Mouse (Mus musculus) stomach, embryonic 16.5 days (tissue): ENCODE results near the gene Phldb3. TPM values are rescaled to one million over a fixed set of nuclear protein-coding genes. Genes with fewer than 3 reads are reported as not detected.

Experiments
- ATAC-seq: fragments of 200-750 bp; cut with Nextera tagmentation; 2 replicates; pipeline ENCODE4 v1.8.0; 2017; ENCODE audit warnings: moderate number of reproducible peaks, moderate TSS enrichment; ENCODE audit not compliant: insufficient read depth, low FRiP score
- H3K27ac ChIP-seq: fragments of 300-500 bp; sonication (generic); 2 replicates; pipeline ENCODE4 v1.5.1; 2014; ENCODE audit warnings: low read length
- H3K27me3 ChIP-seq: fragments of 300-500 bp; sonication (generic); 2 replicates; pipeline ENCODE4 v1.6.1; 2014; ENCODE audit warnings: low read length, control low read depth, mixed read lengths; ENCODE audit not compliant: control insufficient read depth, insufficient read depth
- H3K36me3 ChIP-seq: fragments of 300-500 bp; sonication (generic); 2 replicates; pipeline ENCODE4 v1.6.1; 2014; ENCODE audit warnings: low read length; ENCODE audit not compliant: control insufficient read depth, insufficient read depth
- H3K4me1 ChIP-seq: fragments of 300-500 bp; sonication (generic); 2 replicates; pipeline ENCODE4 v1.6.1; 2014; ENCODE audit warnings: low read length, control low read depth, mixed read lengths; ENCODE audit not compliant: control insufficient read depth, insufficient read depth
- H3K4me2 ChIP-seq: fragments of 300-500 bp; sonication (generic); 2 replicates; pipeline ENCODE4 v1.6.1; 2014; ENCODE audit warnings: low read depth, low read length, mixed read lengths
- H3K4me3 ChIP-seq: fragments of 300-500 bp; sonication (generic); replicated peaks from 2 replicates; pipeline ENCODE4 v1.5.1; 2014; ENCODE audit warnings: mild to moderate bottlenecking, low read length
- H3K9ac ChIP-seq: fragments of 300-500 bp; sonication (generic); 2 replicates; pipeline ENCODE4 v1.6.1; 2014; ENCODE audit warnings: low read length
- H3K9me3 ChIP-seq: fragments of 300-500 bp; sonication (generic); replicated peaks from 2 replicates; pipeline ENCODE4 v1.6.1; 2016; ENCODE audit warnings: low read length, control low read depth; ENCODE audit not compliant: control insufficient read depth
- WGBS: fragments of 180-500 bp; shearing (Covaris S2); extraction: QIAGEN DNeasy Blood & Tissue Kit; methylation state at CpG from one replicate; pipeline ENCODE4 v1.1.7; 2014; 5-methylcytosine and 5-hydroxymethylcytosine counted together
- polyA plus RNA-seq: library from polyadenylated mRNA; unstranded; fragments of >200 nt; fragmentation: Nextera tagmentation; extraction: Ambion mirVana; gene quantifications from 2 replicates; pipeline ENCODE4 v1.2.1, GENCODE M21; 2015

Gene Phldb3
- polyA plus RNA-seq, 1 experiment from 2014 or later, result 0.72 TPM

DNA sequence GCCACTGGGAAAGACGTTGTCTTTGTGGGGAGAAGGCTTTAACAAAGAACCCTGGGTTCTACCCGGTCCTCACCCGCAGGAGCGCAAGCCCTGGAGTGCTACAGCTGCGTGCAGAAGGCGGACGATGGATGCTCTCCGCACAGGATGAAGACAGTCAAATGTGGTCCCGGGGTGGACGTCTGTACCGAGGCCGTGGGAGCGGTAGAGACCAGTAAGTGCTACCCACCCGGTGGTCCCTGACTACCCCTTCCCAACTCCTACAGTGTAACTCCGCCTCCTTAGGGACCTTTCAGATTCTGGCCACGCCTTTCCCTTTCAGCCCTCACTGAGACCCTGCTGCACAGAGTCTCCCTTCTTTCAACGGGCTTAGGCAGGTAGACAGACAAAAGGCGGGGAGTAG is 26.5 kb downstream of the Phldb3 start:
- peaks cover 47% of the 10 kb centered on the region for H3K27me3 ChIP-seq
- WGBS, result 3% methylated on average over 18 of the region's 18 CpGs
- H3K9me3 ChIP-seq, result no peaks in the 10 kb centered on the region
- H3K4me3 ChIP-seq, result peak overlapping the region; percentile 48
- peaks cover 8% of the 10 kb centered on the region for H3K4me1 ChIP-seq
- H3K9ac ChIP-seq, result peak overlapping the region; percentile 63
- ATAC-seq, result no peak
- no peak overlapping the region; the same call in 1 of the 2 replicates for H3K27ac ChIP-seq
- H3K4me2 ChIP-seq, result peak overlapping the region; percentile 94
- no peaks in the 10 kb centered on the region for H3K36me3 ChIP-seq

DNA sequence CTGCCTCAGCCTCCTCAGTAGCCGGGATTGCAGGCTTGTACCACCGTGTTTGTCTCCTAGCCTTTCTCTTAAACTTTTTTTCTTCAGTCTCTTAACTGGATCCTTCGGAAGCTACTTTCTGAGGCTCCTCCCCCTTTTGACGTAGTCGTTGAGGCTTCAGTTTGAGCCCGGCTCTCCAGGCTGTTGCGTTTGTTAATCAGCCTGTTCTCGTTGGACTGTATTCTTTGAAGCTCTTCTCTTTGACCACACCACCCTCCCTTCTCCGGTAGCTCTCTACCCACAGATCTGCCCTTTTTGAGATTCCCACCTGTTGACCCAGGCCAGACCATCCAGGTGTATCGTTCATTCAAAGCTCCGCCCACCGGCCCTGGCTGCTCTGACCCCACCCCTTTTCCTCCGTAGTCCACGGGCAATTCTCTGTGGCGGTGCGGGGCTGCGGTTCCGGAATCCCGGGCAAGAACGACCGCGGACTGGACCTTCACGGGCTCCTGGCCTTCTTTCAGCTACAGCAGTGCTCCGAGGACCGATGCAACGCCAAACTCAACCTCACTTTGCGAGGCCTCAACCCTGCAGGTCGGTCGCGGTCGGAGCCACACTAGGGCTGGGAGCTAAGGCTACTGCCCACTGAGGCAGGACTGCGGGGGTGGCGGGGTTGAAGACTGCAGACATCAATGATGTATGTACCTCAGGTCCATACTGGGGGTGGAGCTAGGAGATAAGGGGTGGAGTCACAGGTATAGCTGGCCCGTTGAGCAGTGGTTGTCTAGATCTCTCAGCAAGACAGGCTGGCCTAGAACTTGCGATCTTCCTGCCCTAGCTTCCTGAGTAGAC is 27.7 kb downstream of the Phldb3 start:
- peaks cover 47% of the 10 kb centered on the region for H3K27me3 ChIP-seq
- H3K9ac ChIP-seq, result peak overlapping the region; percentile 63
- H3K4me1 ChIP-seq, result peaks cover 8% of the 10 kb centered on the region
- peak overlapping the region; percentile 94 for H3K4me2 ChIP-seq
- H3K9me3 ChIP-seq, result no peaks in the 10 kb centered on the region
- H3K4me3 ChIP-seq, result peak overlapping the region; percentile 48
- peak; percentile 16 for ATAC-seq
- no peaks in the 10 kb centered on the region for H3K36me3 ChIP-seq
- H3K27ac ChIP-seq, result no peak overlapping the region
- 2% methylated on average over 35 of the region's 35 CpGs for WGBS

DNA sequence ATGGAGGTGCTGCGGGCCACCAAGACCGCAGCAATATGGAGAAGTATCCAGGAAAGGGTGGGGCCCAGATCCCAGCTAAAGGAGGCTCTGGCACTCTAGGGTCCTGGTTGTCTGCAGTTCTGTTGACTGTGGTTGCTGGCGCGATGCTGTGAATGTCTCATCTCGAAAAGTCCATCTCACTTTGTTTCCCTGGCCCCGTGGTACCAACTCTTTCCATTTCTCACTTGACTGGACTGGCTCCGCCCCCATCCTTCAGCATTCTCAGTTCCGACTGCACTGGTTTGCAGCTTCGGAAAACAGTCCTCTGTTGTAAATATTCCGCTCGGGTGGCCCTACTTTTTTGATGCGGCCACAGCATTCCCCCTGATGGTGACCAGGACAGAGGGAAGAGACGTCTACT is 29.9 kb downstream of the Phldb3 start:
- H3K4me3 ChIP-seq, result no peak overlapping the region
- H3K27ac ChIP-seq, result no peak overlapping the region
- H3K27me3 ChIP-seq, result peaks cover 47% of the 10 kb centered on the region
- no peaks in the 10 kb centered on the region for H3K36me3 ChIP-seq
- 66% methylated on average over 13 of the region's 13 CpGs for WGBS
- H3K9ac ChIP-seq, result no peak overlapping the region
- H3K9me3 ChIP-seq, result no peaks in the 10 kb centered on the region
- H3K4me1 ChIP-seq, result peaks cover 8% of the 10 kb centered on the region
- no peak for ATAC-seq
- H3K4me2 ChIP-seq, result no peak overlapping the region

DNA sequence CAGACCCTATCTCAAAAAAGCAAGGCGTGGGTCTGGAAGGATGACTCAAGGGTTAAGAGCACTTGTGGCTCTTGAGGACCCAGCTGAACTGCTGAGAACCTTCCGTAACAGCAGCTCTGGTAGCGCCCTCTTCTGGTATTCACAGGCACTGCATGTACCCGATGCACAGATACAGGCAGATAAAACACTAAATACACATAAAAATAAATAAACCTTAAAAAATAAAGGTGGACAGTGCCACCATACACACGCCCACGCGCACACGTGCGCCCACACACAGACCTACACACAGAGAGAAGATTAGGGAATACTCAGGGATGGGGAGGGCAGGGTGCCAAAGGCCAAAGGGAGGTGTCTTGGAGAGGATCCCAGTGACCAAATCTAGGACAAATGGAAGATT is 31.9 kb downstream of the Phldb3 start:
- Histone ChIP-seq H3K27me3 (peaks cover 29% of the 10 kb centered on the region), H3K9me3 (no peaks in the 10 kb centered on the region), H3K4me2 (no peak overlapping the region), H3K9ac (no peak overlapping the region), H3K4me1 (peaks cover 4% of the 10 kb centered on the region; the same call in 1 of the 2 replicates), H3K27ac (no peak overlapping the region), H3K36me3 (no peaks in the 10 kb centered on the region), H3K4me3 (no peak overlapping the region)
- WGBS, result 11% methylated on average over 9 of the region's 9 CpGs
- ATAC-seq, result no peak

DNA sequence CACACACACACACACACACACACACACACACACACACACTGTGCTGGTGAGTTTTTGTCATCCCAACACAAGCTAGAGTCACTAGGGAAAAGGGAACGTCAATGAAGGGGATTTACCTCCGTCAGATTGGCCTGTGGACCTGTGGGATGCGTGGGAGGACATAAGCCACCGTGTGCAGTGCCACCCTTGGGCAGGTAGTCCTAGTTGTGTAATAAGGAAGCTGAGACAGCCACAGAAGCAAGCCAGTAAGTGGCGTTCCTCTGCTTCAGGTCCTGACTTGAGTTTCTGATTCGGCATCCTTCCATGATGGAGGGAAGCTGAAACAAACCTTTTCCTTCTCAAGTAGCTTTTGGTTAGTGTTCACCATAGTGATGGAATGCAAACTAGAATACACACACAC is 33.9 kb downstream of the Phldb3 start:
- ATAC-seq, result no peak

DNA sequence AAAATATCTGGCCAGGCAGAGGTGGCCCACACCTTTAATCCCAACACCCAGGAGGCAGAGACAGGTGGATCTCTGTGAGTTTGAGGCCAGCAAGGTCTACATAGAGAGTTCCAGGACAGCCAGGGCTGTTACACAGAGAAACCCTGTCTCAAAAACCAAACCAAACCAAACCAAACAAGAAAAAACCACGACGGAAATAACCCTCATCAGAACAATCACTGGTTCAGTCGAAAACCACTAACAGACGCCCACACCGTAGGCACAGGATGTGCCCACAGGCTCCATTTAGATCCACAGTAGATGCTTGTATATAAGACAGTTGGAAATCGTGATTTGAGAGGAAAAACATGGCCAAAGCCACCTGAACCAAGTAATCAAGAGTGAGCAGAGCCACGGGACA is 34.4 kb downstream of the Phldb3 start:
- Histone ChIP-seq H3K36me3 (no peaks in the 10 kb centered on the region), H3K27ac (no peak overlapping the region), H3K4me3 (no peak overlapping the region), H3K9ac (no peak overlapping the region), H3K27me3 (peaks cover 8% of the 10 kb centered on the region), H3K9me3 (no peaks in the 10 kb centered on the region), H3K4me2 (no peak overlapping the region), H3K4me1 (no peaks in the 10 kb centered on the region)
- ATAC-seq, result no peak
- 67% methylated on average over 7 of the region's 7 CpGs for WGBS

More for the DNA sequence above, 33.9 kb downstream of the Phldb3 start:
- Histone ChIP-seq H3K4me1 (no peaks in the 10 kb centered on the region), H3K9me3 (no peaks in the 10 kb centered on the region), H3K27ac (no peak overlapping the region), H3K4me2 (no peak overlapping the region), H3K36me3 (no peaks in the 10 kb centered on the region), H3K4me3 (no peak overlapping the region), H3K27me3 (peaks cover 11% of the 10 kb centered on the region), H3K9ac (no peak overlapping the region)
- WGBS, result 74% methylated on average over 6 of the region's 6 CpGs

DNA sequence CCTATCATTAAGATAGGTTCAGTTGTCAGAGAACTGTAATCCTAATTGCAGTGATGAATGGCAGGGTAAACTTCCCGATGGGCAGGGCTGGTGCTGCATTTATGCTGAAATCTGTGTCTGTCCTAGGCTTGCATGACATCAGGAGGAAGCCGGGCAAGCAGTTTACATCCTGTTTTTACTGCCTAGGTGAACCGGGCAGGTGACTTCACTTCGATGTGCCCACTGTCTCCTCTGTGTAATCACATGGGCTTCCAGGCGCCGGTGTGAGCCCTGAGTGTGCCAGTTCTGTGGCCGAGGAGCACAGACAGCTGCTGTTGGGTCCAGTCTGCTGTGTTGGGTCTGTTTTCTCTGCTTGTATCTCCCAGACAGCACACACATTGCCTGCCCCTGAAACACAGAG is 35.9 kb downstream of the Phldb3 start:
- H3K36me3 ChIP-seq, result no peaks in the 10 kb centered on the region
- H3K4me3 ChIP-seq, result no peak overlapping the region
- H3K27ac ChIP-seq, result no peak overlapping the region
- ATAC-seq, result no peak
- no peaks in the 10 kb centered on the region for H3K4me1 ChIP-seq
- H3K27me3 ChIP-seq, result no peaks in the 10 kb centered on the region
- H3K9me3 ChIP-seq, result no peaks in the 10 kb centered on the region
- WGBS, result 62% methylated on average over 7 of the region's 7 CpGs
- H3K9ac ChIP-seq, result no peak overlapping the region
- H3K4me2 ChIP-seq, result no peak overlapping the region

DNA sequence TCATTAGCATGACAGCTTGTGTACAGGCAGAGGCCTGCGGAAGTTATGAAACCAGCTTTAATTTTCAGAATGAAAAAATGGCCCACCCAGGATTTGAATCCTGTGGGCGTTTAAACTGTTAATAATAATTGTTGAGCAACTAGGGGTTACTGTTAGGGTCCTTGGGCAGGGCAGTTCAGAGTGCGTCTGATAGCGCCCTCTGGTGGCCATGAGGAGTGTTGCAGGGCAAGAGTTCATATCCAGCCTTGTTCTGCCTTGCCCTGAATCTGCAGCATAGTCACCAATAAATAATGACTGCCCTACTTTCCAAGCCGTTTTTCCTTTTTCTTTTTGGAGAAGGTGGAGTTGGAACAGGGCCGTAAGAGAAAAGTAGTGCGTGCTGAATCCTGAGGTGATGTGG is 43.1 kb downstream of the Phldb3 start:
- Histone ChIP-seq H3K9ac (no peak overlapping the region), H3K4me1 (no peaks in the 10 kb centered on the region), H3K4me3 (no peak overlapping the region), H3K27ac (peak overlapping the region; percentile 34; the same call in 1 of the 2 replicates), H3K9me3 (no peaks in the 10 kb centered on the region), H3K36me3 (no peaks in the 10 kb centered on the region), H3K27me3 (no peaks in the 10 kb centered on the region), H3K4me2 (no peak overlapping the region)
- WGBS, result 20% methylated on average over 7 of the region's 7 CpGs
- no peak for ATAC-seq

DNA sequence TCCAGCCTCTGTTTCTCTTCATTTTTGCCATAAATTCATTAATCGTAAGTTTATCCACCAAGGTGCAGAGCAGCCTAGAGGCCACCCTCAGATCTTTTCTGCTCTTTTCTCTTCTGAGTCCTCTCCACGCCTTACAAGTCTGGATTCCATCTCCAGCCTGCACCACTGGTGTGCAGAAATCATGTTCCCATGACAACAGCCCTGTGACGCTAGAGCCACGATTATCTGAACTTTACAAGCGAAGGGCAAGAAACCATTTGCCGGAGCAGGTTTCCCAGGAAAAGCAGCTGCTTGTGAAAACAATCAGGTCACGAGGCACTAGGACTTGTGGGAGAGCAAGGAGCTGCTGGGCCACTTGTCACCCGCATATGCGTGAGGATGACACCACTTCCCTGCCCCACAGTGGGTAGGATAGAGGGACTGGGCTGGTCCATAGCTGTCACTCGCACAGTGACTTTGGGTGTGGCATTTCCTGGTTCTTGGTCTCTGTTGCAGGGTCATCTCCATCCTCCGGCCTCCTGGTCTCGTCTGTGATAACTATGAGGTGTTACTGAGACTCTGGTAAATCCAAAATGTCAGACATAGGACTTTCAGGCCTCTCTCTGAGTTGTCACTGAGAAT is 49.3 kb downstream of the Phldb3 start:
- Histone ChIP-seq H3K9ac (no peak overlapping the region), H3K27me3 (no peaks in the 10 kb centered on the region), H3K4me2 (no peak overlapping the region), H3K36me3 (no peaks in the 10 kb centered on the region), H3K4me1 (no peaks in the 10 kb centered on the region), H3K9me3 (0 out of 2 replicates have a peak, but pooled peaks cover 3% of the 10 kb centered on the region), H3K27ac (no peak overlapping the region), H3K4me3 (no peak overlapping the region)
- ATAC-seq, result no peak
- WGBS, result 43% methylated on average over 12 of the region's 12 CpGs
